Mouse (Mus musculus) embryo, embryonic 11.5 days (tissue): Measurements from ENCODE around the gene Abhd5.

Experiments
- DNase-seq: peaks from one replicate; pipeline ENCODE4 v3.0.0-alpha.2; 2012; ENCODE audit warnings: low read depth, low spot score

Gene Abhd5

GRCm38 (mm10) chr9:122347882-122348281 lies 3.5 kb upstream of the Abhd5 start:
- DNase-seq: no peak

- DNase-seq: no peak
Measured at GRCm38 (mm10) chr9:122349286-122349685, 2.1 kb upstream of the Abhd5 start.

DNA sequence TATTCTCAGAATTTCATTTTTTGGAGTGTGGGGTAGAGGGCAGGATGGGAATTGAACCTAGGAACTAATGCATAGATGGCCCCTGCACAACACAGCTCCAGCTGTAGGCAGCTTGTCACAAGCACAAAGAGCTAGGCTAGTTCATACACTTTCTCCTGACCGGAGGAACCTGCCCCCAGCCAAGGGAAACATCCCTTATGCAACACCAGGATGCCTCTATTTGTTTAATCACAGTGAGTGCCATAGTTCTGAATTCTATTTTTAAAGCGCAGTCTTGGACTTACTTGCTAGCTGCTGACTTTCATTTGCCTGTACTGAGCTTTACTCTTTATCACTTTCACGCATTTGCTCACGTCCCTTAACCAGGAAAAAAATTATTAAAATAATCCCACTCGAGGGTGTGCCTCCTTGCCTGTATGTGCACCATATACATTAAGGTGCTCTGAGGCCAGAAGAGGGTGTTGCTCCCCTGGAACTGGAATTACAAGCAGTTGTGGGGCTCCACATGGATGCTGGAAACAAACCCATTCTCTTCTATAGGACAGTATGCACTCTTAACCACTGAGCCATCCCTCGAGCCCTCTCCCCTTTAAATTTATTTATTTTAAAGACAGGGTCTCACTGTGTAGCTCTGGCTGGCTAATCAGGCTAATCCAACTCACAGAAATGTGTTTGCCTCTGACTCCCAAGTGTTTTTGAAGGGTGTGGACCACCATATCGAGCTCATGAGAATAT lies 845 bp upstream of the Abhd5 start:
- DNase-seq: no peak

- DNase-seq: peak; percentile 14
Measured at GRCm38 (mm10) chr9:122352025-122352392, 601 bp downstream of the Abhd5 start.

DNA sequence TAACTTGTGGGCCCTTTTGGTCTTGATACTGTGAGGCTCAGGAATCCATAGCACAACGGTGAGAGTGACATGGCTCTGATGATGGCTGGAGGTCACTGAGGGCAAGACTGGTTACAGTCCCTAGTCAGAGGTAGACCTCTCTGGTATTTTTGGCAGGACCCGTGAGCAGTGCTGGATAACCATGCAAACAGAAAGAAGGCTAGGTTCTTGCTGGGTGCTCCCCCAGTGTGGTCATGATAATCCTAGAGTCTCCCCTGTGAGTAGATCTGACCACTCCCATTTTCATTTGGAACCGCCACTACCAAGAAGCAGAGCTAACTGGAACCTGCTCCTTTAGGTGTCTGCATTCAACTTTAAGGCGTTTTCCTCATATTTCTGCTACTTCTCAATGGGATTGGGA lies 1.5 kb downstream of the Abhd5 start:
- DNase-seq: no peak

GRCm38 (mm10) chr9:122354240-122354639 lies 2.8 kb downstream of the Abhd5 start:
- no peak for DNase-seq

DNA sequence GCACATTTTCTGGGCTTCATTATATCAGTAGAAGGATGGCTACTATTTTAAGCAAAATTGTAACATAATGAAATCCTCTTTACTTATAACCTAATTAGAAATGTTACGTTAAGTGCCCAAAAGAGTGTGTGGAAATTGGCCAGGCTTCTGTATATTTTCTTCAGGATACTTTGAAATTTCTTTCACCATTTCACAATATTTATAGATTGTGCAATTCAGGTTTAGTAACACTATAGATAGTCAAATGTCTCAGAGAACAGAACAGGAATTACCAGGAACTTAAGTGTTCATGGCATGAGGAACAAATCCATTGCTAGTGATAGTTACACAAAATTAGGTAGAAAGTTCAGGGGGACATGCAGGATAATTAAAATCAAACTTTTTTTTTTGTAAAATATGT lies 5.7 kb downstream of the Abhd5 start:
- no peak for DNase-seq

DNA sequence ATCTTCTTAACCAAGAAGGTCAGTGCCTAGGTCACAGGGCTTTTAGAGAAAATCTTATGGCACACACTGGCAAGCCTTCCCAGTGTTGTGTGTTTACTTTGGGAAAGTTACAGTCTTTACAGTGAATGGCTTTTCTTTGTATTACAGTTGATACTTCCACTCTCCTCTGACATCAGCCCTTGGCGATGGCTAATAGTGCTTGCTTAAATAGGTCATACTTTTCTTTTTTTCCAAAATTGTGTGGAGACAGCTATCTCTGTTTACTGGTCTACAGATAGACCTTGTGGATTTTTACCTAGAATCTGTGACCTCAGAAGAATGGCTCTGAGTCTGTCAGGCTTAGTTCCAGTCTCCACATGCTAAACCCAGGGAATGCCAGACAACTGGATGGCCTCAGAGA lies 6.2 kb downstream of the Abhd5 start:
- no peak for DNase-seq

- DNase-seq: no peak
Measured at GRCm38 (mm10) chr9:122364171-122364570, 12.8 kb downstream of the Abhd5 start.

GRCm38 (mm10) chr9:122370292-122370794 lies 18.9 kb downstream of the Abhd5 start:
- no peak for DNase-seq

- DNase-seq: no peak
Measured at GRCm38 (mm10) chr9:122372506-122372905, 21.1 kb downstream of the Abhd5 start.

GRCm38 (mm10) chr9:122372991-122373390 lies 21.6 kb downstream of the Abhd5 start:
- DNase-seq: no peak

DNA sequence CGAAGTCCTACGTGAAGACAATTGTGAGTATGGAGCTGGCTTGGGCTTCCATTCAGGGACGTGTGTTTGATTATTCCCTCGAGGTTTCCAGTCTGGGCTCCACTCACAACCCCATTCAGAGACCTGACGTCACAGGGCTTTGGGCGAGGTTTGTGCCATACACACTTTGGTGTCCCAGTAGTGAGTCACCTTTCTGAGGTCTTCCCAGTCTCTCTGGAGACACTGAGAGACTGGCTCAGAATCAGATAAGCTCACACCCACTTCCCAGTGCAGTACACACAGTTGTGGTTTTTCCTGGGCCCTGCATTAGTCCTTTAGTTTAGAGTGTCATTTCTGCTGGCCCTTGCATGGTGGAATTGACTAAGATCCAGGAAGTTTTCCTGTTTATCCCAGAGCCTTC lies 27.6 kb downstream of the Abhd5 start:
- DNase-seq: no peak

- no peak for DNase-seq
Measured at GRCm38 (mm10) chr9:122380959-122381358, 29.6 kb downstream of the Abhd5 start.

DNA sequence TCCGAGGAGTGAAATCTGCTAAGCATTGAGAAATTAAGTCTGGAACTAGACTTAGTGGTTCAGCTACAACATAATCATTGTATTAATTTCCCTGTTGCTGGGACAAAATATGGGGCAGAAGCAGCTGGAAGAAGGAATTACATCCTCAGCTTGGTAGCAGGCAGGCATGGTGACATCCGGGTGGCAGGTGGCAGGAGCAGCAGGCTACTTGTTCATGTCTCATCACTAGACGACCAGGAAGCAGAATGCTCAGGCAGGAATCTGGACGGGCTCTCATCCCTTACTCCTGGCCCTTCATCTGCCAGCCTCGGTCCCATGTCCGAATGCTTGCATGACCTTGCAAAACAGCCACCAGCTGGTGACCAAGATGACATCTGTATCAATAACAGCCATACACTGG lies 30.6 kb downstream of the Abhd5 start:
- DNase-seq: no peak

GRCm38 (mm10) chr9:122386015-122386414 lies 34.6 kb downstream of the Abhd5 start:
- DNase-seq: no peak

- no peak for DNase-seq
Measured at GRCm38 (mm10) chr9:122389287-122389920, 38.0 kb downstream of the Abhd5 start.

DNA sequence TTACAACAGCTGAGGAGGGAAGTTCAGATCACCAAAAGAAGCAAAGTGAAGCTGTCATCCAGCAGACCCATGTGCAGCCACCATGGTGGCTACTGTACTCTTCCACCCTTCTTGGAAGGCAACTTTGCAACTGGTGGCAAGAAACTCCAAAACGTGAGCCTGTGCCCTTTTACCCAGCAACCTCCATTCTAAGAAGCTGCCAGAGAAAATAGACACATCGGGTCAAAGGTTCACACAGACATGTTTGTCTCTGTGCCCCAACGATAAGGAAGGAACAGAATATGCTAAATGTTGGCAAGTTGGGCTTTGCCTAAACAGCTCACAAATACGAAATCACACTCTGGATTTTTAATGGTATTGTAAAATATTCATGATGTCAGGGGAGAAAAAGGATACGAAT lies 44.4 kb downstream of the Abhd5 start:
- DNase-seq: no peak

GRCm38 (mm10) chr9:122397156-122397555 lies 45.7 kb downstream of the Abhd5 start:
- no peak for DNase-seq

DNA sequence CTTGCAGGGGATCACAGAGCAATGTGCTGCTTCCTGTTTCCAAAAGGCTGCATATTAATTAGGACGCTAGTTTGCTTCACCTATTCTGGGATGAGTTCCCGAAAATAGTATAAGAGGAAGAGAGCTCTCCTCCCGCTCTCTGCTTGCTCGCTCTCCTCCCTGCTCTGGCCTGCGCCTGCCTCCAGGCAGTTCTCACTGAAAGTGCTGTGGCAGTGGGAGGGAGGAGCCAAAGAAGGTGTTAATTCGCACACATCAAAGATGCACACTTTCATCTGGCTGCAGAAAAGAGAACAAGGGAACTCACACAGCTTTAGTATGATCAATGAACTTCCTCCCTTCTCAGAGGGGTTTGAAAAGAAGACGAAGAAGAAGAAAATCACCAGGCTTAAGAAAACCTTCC lies 47.3 kb downstream of the Abhd5 start:
- no peak for DNase-seq

DNA sequence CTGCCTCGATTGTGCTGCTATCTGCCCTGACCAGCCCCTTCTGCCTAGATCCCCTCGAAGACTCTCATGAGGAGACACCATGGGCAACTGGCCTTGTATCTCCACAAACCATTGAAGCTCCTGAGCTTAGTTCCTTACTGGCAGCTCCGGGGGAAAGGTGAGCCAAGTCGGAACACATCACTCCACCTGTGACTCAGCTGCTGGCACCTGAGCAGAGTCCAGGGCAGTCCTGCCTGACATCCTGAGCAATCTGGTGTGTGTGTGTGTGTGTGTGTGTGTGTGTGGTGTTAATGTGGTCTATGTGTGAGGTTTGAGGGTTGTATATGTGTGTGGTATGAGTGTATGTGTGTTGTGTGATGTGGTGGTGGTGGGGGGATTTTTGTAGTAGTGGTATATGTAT lies 49.8 kb downstream of the Abhd5 start:
- no peak for DNase-seq

DNA sequence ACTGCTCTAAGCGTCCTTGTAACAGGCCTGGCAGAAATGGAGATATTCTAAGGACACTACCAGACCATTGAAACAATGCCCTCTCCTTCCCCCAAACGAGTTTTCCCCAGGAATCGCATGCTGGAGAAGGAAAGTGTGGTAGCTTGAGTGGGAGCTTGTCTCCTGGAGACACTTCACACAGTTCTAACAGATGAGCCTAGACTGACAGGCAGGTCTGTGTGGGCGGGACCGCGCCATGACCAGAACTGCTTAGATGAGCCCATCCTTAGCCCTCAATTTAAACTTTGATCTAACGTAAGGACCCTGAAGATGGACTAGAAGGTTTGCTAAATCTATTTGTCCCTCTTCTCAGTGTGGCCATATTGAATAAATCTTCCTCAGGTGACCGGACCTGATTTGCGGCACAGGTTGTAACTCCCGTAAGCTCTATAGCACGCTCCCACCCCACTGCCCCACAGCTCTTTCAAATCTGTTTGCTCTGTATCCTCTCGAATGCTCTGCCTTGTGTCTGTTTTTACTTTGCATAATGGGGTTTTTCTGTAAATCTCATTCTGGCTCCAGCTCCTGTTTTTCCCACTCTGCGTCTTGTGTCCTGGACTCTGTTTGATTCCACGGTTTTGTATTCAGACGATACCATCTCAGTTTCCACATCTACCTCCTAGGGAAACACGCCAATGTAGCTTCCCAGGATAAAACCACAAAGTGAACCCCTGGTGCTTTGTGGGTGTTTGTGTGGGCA lies 59.2 kb downstream of the Abhd5 start:
- DNase-seq: no peak

GRCm38 (mm10) chr9:122414648-122415047 lies 63.2 kb downstream of the Abhd5 start:
- DNase-seq: no peak
